ENCODE assay signal across 12 mouse cellular contexts in genomic region chr5:131749211-131749610, GRCm38 (mm10).
DNase-seq lines count a peak whose midpoint lies in the region; ATAC-seq and TF ChIP-seq lines count a peak whose summit lies in the region.
"Had no signal": no experiment of that assay in that cellular context is flagged by ENCODE, and none has a peak within 500 bp of the region (broad histone marks: within the 10 kb centered on the region; RNA-seq: fewer than 3 reads in every experiment).

No protein-coding gene starts in this region.

- no peak overlapping the region for H3K9ac ChIP-seq in forebrain, embryonic 14.5 days (ENCODE audit: low read length)
- no peak overlapping the region for H3K9ac ChIP-seq in forebrain, embryonic 11.5 days (ENCODE audit: low read length)
- H3K9ac ChIP-seq in kidney, postnatal 0 days (ENCODE audit: low read depth, low read length): no peak overlapping the region
- H3K9ac ChIP-seq in hindbrain, embryonic 16.5 days (ENCODE audit: low read depth, low read length): no peak overlapping the region
- H3K9ac ChIP-seq: liver, embryonic 12.5 days had no signal

- peak; percentile 38 for DNase-seq in forebrain, embryonic 14.5 days (ENCODE audit: low spot score)
- DNase-seq in forebrain, embryonic 11.5 days (ENCODE audit: low spot score): no peak
- DNase-seq in kidney, postnatal 0 days (ENCODE audit: low spot score): peak; percentile 40
- no peak for DNase-seq in kidney, adult 9 months
- DNase-seq in MN1 (ENCODE audit: low spot score): peak; percentile 42
- DNase-seq in left cerebral cortex, adult 8-10 months (ENCODE audit: low spot score in 2 of 2): no peak
- DNase-seq: heart, adult 2 months had no signal

- no peaks in the 10 kb centered on the region for H3K9me3 ChIP-seq in forebrain, embryonic 14.5 days (replicated peaks; ENCODE audit: control insufficient read depth, low read length)
- H3K9me3 ChIP-seq in forebrain, embryonic 11.5 days (ENCODE audit: control insufficient read depth, low read length): no peaks in the 10 kb centered on the region
- no peaks in the 10 kb centered on the region for H3K9me3 ChIP-seq in kidney, postnatal 0 days (replicated peaks; ENCODE audit: low read length)
- H3K9me3 ChIP-seq in hindbrain, embryonic 16.5 days (ENCODE audit: control insufficient read depth, low read length): no peaks in the 10 kb centered on the region
- H3K9me3 ChIP-seq: liver, embryonic 12.5 days had no signal

- no peak overlapping the region for H3K4me3 ChIP-seq in forebrain, embryonic 14.5 days (ENCODE audit: low read depth, low read length)
- H3K4me3 ChIP-seq in forebrain, embryonic 11.5 days (ENCODE audit: low read depth, low read length): no peak overlapping the region
- no peak overlapping the region for H3K4me3 ChIP-seq in kidney, postnatal 0 days (replicated peaks; ENCODE audit: low read depth, low read length)
- H3K4me3 ChIP-seq in hindbrain, embryonic 16.5 days (ENCODE audit: low read length): no peak overlapping the region
- H3K4me3 ChIP-seq: heart, adult 2 months; layer of hippocampus, adult 2 months; liver, embryonic 12.5 days had no signal

- ATAC-seq in forebrain, embryonic 14.5 days: no peak
- no peak for ATAC-seq in forebrain, embryonic 11.5 days (replicated peaks; ENCODE audit: low FRiP score)
- no peak for ATAC-seq in kidney, postnatal 0 days (replicated peaks; ENCODE audit: low FRiP score, low read depth)
- no peak for ATAC-seq in hindbrain, embryonic 16.5 days
- ATAC-seq in activated CD4-positive, CD25-positive, alpha-beta regulatory T cell, adult 4 months: no peak
- ATAC-seq: liver, embryonic 12.5 days; Patski had no signal

- H3K36me3 ChIP-seq in forebrain, embryonic 14.5 days (ENCODE audit: control insufficient read depth, insufficient read depth, low read length): no peaks in the 10 kb centered on the region
- no peaks in the 10 kb centered on the region for H3K36me3 ChIP-seq in forebrain, embryonic 11.5 days (ENCODE audit: control insufficient read depth, insufficient read depth, low read length)
- no peaks in the 10 kb centered on the region for H3K36me3 ChIP-seq in kidney, postnatal 0 days (ENCODE audit: insufficient read depth, low read length)
- H3K36me3 ChIP-seq in hindbrain, embryonic 16.5 days (ENCODE audit: control insufficient read depth, insufficient read depth, low read length): no peaks in the 10 kb centered on the region
- H3K36me3 ChIP-seq: liver, embryonic 12.5 days had no signal

- H3K27me3 ChIP-seq in forebrain, embryonic 14.5 days (replicated peaks; ENCODE audit: control insufficient read depth, insufficient read depth, low read length): no peaks in the 10 kb centered on the region
- no peaks in the 10 kb centered on the region for H3K27me3 ChIP-seq in forebrain, embryonic 11.5 days (ENCODE audit: control insufficient read depth, insufficient read depth, low read length)
- no peaks in the 10 kb centered on the region for H3K27me3 ChIP-seq in kidney, postnatal 0 days (ENCODE audit: insufficient read depth, low read length)
- H3K27me3 ChIP-seq in hindbrain, embryonic 16.5 days (replicated peaks; ENCODE audit: control insufficient read depth, insufficient read depth, low read length): no peaks in the 10 kb centered on the region
- H3K27me3 ChIP-seq: Patski had no signal

- H3K4me2 ChIP-seq in forebrain, embryonic 14.5 days (ENCODE audit: low read length): no peak overlapping the region
- no peak overlapping the region for H3K4me2 ChIP-seq in forebrain, embryonic 11.5 days (ENCODE audit: low read depth, low read length, severe bottlenecking)
- H3K4me2 ChIP-seq in kidney, postnatal 0 days (ENCODE audit: low read length): no peak overlapping the region
- no peak overlapping the region for H3K4me2 ChIP-seq in hindbrain, embryonic 16.5 days (ENCODE audit: low read length)
- H3K4me2 ChIP-seq: liver, embryonic 12.5 days had no signal

- H3K4me1 ChIP-seq in forebrain, embryonic 14.5 days (ENCODE audit: control insufficient read depth, insufficient read depth, low read length): peaks cover 8% of the 10 kb centered on the region; the same call in 1 of the 2 replicates
- 0 out of 2 replicates have a peak, but pooled peaks cover 2% of the 10 kb centered on the region for H3K4me1 ChIP-seq in forebrain, embryonic 11.5 days (replicated peaks; ENCODE audit: control insufficient read depth, insufficient read depth, low read length)
- no peaks in the 10 kb centered on the region for H3K4me1 ChIP-seq in kidney, postnatal 0 days (replicated peaks; ENCODE audit: insufficient read depth, low read length)
- H3K4me1 ChIP-seq in hindbrain, embryonic 16.5 days (ENCODE audit: control insufficient read depth, insufficient read depth, low read depth, low read length): peaks cover 6% of the 10 kb centered on the region

- peak overlapping the region; percentile 45; the same call in 1 of the 2 replicates for H3K27ac ChIP-seq in forebrain, embryonic 14.5 days (ENCODE audit: low read depth, low read length)
- H3K27ac ChIP-seq in forebrain, embryonic 11.5 days (ENCODE audit: low read depth, low read length): no peak overlapping the region
- no peak overlapping the region for H3K27ac ChIP-seq in kidney, postnatal 0 days
- H3K27ac ChIP-seq in hindbrain, embryonic 16.5 days (ENCODE audit: low read depth, low read length): 0 out of 2 replicates have a peak overlapping the region, but pooled peaks have one; percentile 9
- H3K27ac ChIP-seq: layer of hippocampus, adult 2 months; liver, embryonic 12.5 days had no signal

- TF ChIP-seq CTCF in kidney, postnatal 0 days (IDR thresholded peaks at IDR 0.05; ENCODE audit: low read depth): no peak

- 27% methylated on average over 6 of the region's 6 CpGs for WGBS in forebrain, embryonic 14.5 days
- 63% methylated on average over 6 of the region's 6 CpGs for WGBS in forebrain, embryonic 11.5 days
- WGBS in kidney, postnatal 0 days: 30% methylated on average over 6 of the region's 6 CpGs
- 32% methylated on average over 6 of the region's 6 CpGs for WGBS in hindbrain, embryonic 16.5 days

Comparison
In these comparisons a context has a peak if more than half of its experiments do, and no peak if none do; other contexts are left out.
1. DNase-seq: peak in forebrain, embryonic 14.5 days (single experiment), kidney, postnatal 0 days (single experiment) and MN1 (single experiment); none in forebrain, embryonic 11.5 days (single experiment), kidney, adult 9 months (single experiment) and left cerebral cortex, adult 8-10 months (0 of 2).
2. H3K27ac ChIP-seq: peak in forebrain, embryonic 14.5 days (single experiment) and hindbrain, embryonic 16.5 days (single experiment); none in forebrain, embryonic 11.5 days (single experiment) and kidney, postnatal 0 days (single experiment).